Mouse (Mus musculus) Patski (cell line): ENCODE data around the gene Dtx2. TPM values are rescaled to one million over a fixed set of nuclear protein-coding genes. Genes with fewer than 3 reads are reported as not detected.

ENCODE experiments used
- ATAC-seq: fragments of 100-300 bp; one replicate; pipeline ENCODE4 v1.8.0; 2021
- CTCF ChIA-PET: fragments of 350-600 bp; sonication (Branson Sonifier 250); formaldehyde crosslinking; loops from one replicate; lab custom pipeline; 2022; ENCODE audit warnings: inconsistent platforms; lab: Charles Lee
- POLR2A ChIA-PET: fragments of 350-600 bp; sonication (Branson Sonifier 250); formaldehyde crosslinking; loops from one replicate; lab custom pipeline; 2022; ENCODE audit warnings: antibody characterized with exemption, inconsistent platforms; lab: Charles Lee
- DNase-seq: peaks from one replicate; pipeline ENCODE4 v3.0.0-alpha.2; 2011; ENCODE audit warnings: low read depth, low spot score
- H3K27me3 ChIP-seq: fragments of 371-371 bp; one replicate; pipeline ENCODE4 v1.5.1; 2021
- CTCF ChIP-seq: fragments of 100-300 bp; IDR thresholded peaks from one replicate; pipeline ENCODE4 v1.5.1; 2021
- in situ Hi-C: fragments of 300-500 bp; cut with MboI; formaldehyde crosslinking; loops from 3 replicates; pipeline ENCODE4 v1.11.1; 2018; ENCODE audit warnings: low pct_unique_long_range_greater_than_20kb, mixed read lengths
- polyA plus RNA-seq: library from polyadenylated mRNA; unstranded; gene quantifications from one replicate; pipeline ENCODE4 v1.2.3, GENCODE M21; 2021

Dtx2 gene
- polyA plus RNA-seq, 1 experiment from 2014 or later: 22.2 TPM

DNA sequence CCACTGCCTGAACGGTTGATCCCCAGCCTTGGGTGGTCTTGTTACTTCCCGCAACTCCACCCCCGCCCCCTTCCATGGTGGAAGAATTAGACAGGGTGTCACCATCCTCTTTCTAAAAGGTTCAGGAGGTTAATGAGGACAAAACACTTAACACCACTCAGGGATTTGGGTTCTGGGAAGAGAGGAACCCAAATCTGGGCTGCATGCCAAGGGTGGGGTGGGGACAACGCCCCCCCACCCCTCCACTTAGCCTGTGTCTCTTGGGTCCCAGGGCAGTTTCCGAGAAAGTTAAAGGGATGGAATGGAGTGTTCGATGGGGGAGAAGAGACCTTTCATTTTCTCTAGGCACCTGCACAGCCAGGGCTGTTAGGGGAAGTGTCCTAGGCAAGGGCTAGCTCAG lies 78.5 kb downstream of the Dtx2 start:
- no peak for ATAC-seq
- no peak for TF ChIP-seq CTCF
- in situ Hi-C loops: no loop called here
- POLR2A ChIA-PET: no interaction called here
- CTCF ChIA-PET: no interaction called here
- no peak for DNase-seq
- H3K27me3 ChIP-seq: no peaks in the 10 kb centered on the region

DNA sequence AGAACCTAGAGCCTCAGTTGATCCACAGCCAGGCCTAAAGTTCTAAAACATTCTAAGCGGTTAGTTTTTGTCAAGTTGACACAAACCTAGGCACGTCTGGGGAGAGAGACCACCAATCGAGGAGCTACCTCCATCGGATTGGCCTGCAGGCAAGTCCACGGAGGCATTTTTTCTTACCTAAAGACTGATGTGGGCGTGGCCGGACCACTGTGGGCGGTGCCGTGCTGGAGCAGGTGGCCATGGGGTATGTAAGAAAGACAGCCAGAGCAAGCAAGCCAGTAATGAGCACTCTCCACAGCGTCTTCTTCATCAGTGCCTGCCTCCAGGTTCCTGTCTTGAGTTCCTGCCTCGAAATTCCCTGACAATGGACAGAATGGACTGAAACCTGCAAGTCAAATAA lies 78.9 kb downstream of the Dtx2 start:
- no peak for TF ChIP-seq CTCF
- DNase-seq: no peak
- POLR2A ChIA-PET: no interaction called here
- in situ Hi-C loops: no loop called here
- ATAC-seq: no peak
- CTCF ChIA-PET: no interaction called here
- H3K27me3 ChIP-seq: no peaks in the 10 kb centered on the region

DNA sequence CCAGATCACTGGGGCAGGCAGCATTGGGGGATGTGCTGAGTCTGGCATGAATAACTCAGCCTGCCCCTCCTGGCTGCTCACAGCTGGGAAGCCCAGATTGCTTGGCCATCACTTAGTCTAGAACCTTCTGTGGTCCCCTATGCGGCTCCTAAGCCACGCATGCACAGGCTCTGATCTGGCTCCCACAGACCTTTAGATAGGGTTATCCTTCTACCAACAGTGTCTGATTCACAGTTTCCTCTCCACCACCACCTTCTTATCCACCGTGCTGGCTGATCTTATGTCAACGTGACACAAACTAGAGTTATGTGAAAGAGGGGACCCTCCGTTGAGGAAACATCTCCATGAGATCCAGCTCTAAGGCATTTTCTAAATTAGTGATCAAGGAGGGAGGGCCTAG lies 80.5 kb downstream of the Dtx2 start:
- no peak for TF ChIP-seq CTCF
- no peaks in the 10 kb centered on the region for H3K27me3 ChIP-seq
- ATAC-seq (no peak), DNase-seq (no peak)
- POLR2A ChIA-PET: no interaction called here
- in situ Hi-C loops: no loop called here
- CTCF ChIA-PET: no interaction called here

DNA sequence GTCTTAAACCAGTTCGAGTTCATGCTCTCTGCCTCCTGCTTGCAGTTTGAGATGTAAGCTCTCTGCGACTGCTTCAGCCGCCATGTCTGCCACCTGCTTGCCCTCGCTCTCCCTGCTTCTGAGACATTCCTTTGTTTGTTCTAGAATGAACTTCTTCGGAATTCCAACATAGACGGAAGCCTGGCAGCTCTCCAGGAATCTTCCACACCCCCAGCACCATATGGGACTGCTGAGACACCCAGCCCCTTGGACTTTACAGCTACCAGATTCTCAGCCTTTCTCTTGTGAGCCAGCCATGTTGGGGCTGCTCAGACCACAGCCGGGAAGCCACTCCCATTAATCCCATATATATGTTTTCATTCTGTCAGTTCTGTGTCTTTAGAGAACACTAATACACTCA lies 81.7 kb downstream of the Dtx2 start:
- no peaks in the 10 kb centered on the region for H3K27me3 ChIP-seq
- ChIA-PET POLR2A (no interaction called here), CTCF (interaction anchor here (0.6 to 1.6 kb wide), 2 partner anchors 31 to 43 kb away, joined by 3 read pairs; no protein-coding TSS in a partner anchor)
- ATAC-seq (no peak), DNase-seq (no peak)
- in situ Hi-C loops: no loop called here
- TF ChIP-seq CTCF: no peak

DNA sequence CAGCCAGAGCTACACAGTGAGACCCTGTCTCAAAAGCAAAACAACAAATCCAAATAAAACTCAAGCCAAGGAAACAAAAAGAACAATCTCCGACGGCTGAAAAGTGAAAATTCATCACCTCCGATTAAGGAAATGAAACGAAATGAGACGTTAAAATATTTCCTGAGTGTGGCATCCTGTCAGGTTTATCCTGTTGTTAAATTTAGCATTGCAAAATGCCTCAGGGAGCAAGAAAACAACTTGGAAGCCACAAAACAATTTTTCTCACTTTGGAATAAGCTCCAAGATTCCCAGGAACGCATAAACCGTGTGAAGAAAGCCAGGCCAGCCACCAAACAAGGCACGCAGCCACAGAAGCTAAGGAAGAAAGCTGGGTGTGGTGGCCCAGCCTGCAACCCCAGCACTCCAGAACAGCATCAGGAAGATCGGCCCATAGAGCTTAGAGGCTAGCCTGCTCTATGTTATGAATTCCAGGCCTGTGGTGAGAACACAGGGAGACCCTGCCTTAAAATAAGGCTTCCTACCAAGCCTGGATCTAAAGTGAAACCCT lies 82.5 kb downstream of the Dtx2 start:
- ATAC-seq (no peak), DNase-seq (no peak)
- in situ Hi-C loops: no loop called here
- POLR2A ChIA-PET: no interaction called here
- CTCF ChIA-PET: interaction anchor here (1.2 to 1.6 kb wide), 3 partner anchors 32 to 95 kb away, joined by 3 read pairs; no protein-coding TSS in a partner anchor
- TF ChIP-seq CTCF: no peak
- no peaks in the 10 kb centered on the region for H3K27me3 ChIP-seq

DNA sequence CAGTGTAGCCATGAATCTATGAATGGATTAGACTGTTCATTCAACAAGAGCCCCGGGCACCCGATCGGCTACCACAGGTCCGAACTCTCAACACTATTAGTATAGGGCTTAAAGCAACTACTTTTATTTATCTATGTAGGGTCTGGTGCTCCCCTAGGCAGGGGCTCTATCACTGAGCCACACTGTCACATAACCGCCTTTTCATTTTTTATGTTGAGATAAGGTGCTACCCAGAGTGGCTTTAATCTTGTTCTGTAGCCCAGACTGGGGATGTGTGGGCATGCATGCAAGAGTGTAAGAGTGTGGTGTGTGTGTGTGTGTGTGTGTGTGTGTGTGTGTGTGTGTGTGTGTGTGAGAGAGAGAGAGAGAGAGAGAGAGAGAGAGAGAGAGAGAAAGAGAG lies 83.5 kb downstream of the Dtx2 start:
- ATAC-seq (no peak), DNase-seq (no peak)
- CTCF ChIA-PET: interaction anchor here (1.5 kb wide), 1 partner anchor 50 kb away, joined by 3 read pairs; no protein-coding TSS in a partner anchor
- H3K27me3 ChIP-seq: no peaks in the 10 kb centered on the region
- POLR2A ChIA-PET: no interaction called here
- no peak for TF ChIP-seq CTCF
- in situ Hi-C loops: no loop called here

DNA sequence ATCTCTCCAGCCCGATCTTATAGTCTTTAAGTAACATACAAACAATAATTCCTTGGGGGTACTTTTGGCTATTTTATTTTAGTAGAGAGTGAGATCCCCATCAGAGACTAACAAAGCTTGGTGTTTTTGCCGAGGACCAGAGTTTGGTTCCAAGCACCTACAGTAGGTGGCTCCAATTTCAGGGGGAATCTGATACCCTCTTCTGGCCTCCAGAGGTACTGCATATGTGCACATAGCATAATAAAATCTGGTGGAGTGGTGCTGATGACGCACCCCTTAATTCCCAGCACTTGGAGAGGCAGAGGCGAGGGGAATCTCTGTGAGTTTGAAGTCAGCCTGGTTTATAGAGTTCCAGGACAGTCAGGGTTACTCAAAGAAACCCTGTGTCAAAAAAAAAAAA lies 87.7 kb downstream of the Dtx2 start:
- POLR2A ChIA-PET: no interaction called here
- TF ChIP-seq CTCF: no peak
- CTCF ChIA-PET: interaction anchor here (1.4 kb wide), 1 partner anchor 20 kb away, joined by 3 read pairs; no protein-coding TSS in a partner anchor
- ATAC-seq: no peak
- no peak for DNase-seq
- in situ Hi-C loops: no loop called here
- no peaks in the 10 kb centered on the region for H3K27me3 ChIP-seq

Other genes with a start within 250 kb of the Dtx2 start
- 1.5 TPM for gene Styxl1, start 216.4 kb upstream of the Dtx2 start, polyA plus RNA-seq
- 1,249 TPM for gene Mdh2, start 216.3 kb upstream of the Dtx2 start, polyA plus RNA-seq
- gene Srrm3, start 187.9 kb upstream of the Dtx2 start, polyA plus RNA-seq: 0.01 TPM
- gene Hspb1, start 106.9 kb upstream of the Dtx2 start, polyA plus RNA-seq: 616 TPM
- 237 TPM for gene Ywhag, start 60.2 kb upstream of the Dtx2 start, polyA plus RNA-seq
- gene Ssc4d, start 20.3 kb upstream of the Dtx2 start, polyA plus RNA-seq: 2.4 TPM
- gene Zp3, start 14.7 kb upstream of the Dtx2 start, polyA plus RNA-seq: 0.04 TPM
- gene Upk3b, start 43.7 kb downstream of the Dtx2 start, polyA plus RNA-seq: 0.95 TPM
- 5.7 TPM for gene Upk3bl, start 59.7 kb downstream of the Dtx2 start, polyA plus RNA-seq
- 8.7 TPM for gene Rasa4, start 89.1 kb downstream of the Dtx2 start, polyA plus RNA-seq
- 147 TPM for gene Polr2j, start 121.8 kb downstream of the Dtx2 start, polyA plus RNA-seq
- gene Lrwd1, start 141.3 kb downstream of the Dtx2 start, polyA plus RNA-seq: 37.3 TPM
- 11.2 TPM for gene Alkbh4, start 141.3 kb downstream of the Dtx2 start, polyA plus RNA-seq
- gene Orai2, start 175.9 kb downstream of the Dtx2 start, polyA plus RNA-seq: 40.0 TPM
- 63.4 TPM for gene Prkrip1, start 204.2 kb downstream of the Dtx2 start, polyA plus RNA-seq